ENCODE assay signal across 9 mouse cellular contexts in genomic region chr12:72374823-72375225, GRCm38 (mm10). TPM values are rescaled to one million over a fixed set of nuclear protein-coding genes. Genes with fewer than 3 reads are reported as not detected.
DNase-seq lines count a peak whose midpoint lies in the region; ATAC-seq lines count a peak whose summit lies in the region.
"Had no signal": no experiment of that assay in that cellular context is flagged by ENCODE, and none has a peak within 500 bp of the region (broad histone marks: within the 10 kb centered on the region; RNA-seq: fewer than 3 reads in every experiment).

No protein-coding gene starts in this region.

- no peaks in the 10 kb centered on the region for H3K36me3 ChIP-seq in forebrain, embryonic 16.5 days (ENCODE audit: control insufficient read depth, insufficient read depth)
- no peaks in the 10 kb centered on the region for H3K36me3 ChIP-seq in midbrain, embryonic 14.5 days (ENCODE audit: control insufficient read depth, insufficient read depth, low read length)
- no peaks in the 10 kb centered on the region for H3K36me3 ChIP-seq in intestine, embryonic 15.5 days

- peak; percentile 61 for ATAC-seq in forebrain, embryonic 16.5 days
- ATAC-seq in midbrain, embryonic 14.5 days (ENCODE audit: low FRiP score, low TSS enrichment) = peak; percentile 59
- no peak for ATAC-seq in intestine, embryonic 15.5 days
- ATAC-seq in activated CD4-positive, CD25-positive, alpha-beta regulatory T cell, adult 4 months = no peak

- H3K9ac ChIP-seq in forebrain, embryonic 16.5 days (replicated peaks; ENCODE audit: low read depth, low read length) = peak overlapping the region; percentile 4; the same call in 1 of the 2 replicates
- peak overlapping the region; percentile 43 for H3K9ac ChIP-seq in midbrain, embryonic 14.5 days (replicated peaks; ENCODE audit: low read length)
- H3K9ac ChIP-seq in intestine, embryonic 15.5 days = no peak overlapping the region

- H3K4me2 ChIP-seq in forebrain, embryonic 16.5 days (ENCODE audit: low read length) = peak overlapping the region; percentile 24
- H3K4me2 ChIP-seq in midbrain, embryonic 14.5 days (ENCODE audit: low read length) = peak overlapping the region; percentile 42
- H3K4me2 ChIP-seq in intestine, embryonic 15.5 days (replicated peaks) = no peak overlapping the region

- no peaks in the 10 kb centered on the region for H3K27me3 ChIP-seq in forebrain, embryonic 16.5 days (replicated peaks; ENCODE audit: control insufficient read depth, insufficient read depth, low read length)
- H3K27me3 ChIP-seq in midbrain, embryonic 14.5 days (ENCODE audit: control insufficient read depth, insufficient read depth, low read length) = no peaks in the 10 kb centered on the region
- H3K27me3 ChIP-seq in intestine, embryonic 15.5 days (replicated peaks) = no peaks in the 10 kb centered on the region
- H3K27me3 ChIP-seq: megakaryocyte, embryonic 14.5 days had no signal

- WGBS in forebrain, embryonic 16.5 days = 9% methylated on average over 11 of the region's 11 CpGs
- 4% methylated on average over 11 of the region's 11 CpGs for WGBS in midbrain, embryonic 14.5 days
- WGBS in intestine, embryonic 15.5 days = 74% methylated on average over 11 of the region's 11 CpGs

- no peaks in the 10 kb centered on the region for H3K9me3 ChIP-seq in forebrain, embryonic 16.5 days (ENCODE audit: control insufficient read depth, low read length)
- no peaks in the 10 kb centered on the region for H3K9me3 ChIP-seq in midbrain, embryonic 14.5 days (ENCODE audit: control insufficient read depth, low read length)
- no peaks in the 10 kb centered on the region for H3K9me3 ChIP-seq in intestine, embryonic 15.5 days

- H3K27ac ChIP-seq in forebrain, embryonic 16.5 days (ENCODE audit: low read length) = peak overlapping the region; percentile 35
- H3K27ac ChIP-seq in midbrain, embryonic 14.5 days (replicated peaks; ENCODE audit: low read depth, low read length) = peak overlapping the region; percentile 85
- H3K27ac ChIP-seq in intestine, embryonic 15.5 days = no peak overlapping the region

- H3K4me3 ChIP-seq in forebrain, embryonic 16.5 days (replicated peaks; ENCODE audit: low read length) = no peak overlapping the region
- H3K4me3 ChIP-seq in midbrain, embryonic 14.5 days (replicated peaks; ENCODE audit: low read depth, low read length) = no peak overlapping the region; the same call in 1 of the 2 replicates
- no peak overlapping the region for H3K4me3 ChIP-seq in intestine, embryonic 15.5 days (replicated peaks)
- H3K4me3 ChIP-seq: megakaryocyte, embryonic 14.5 days had no signal

- peak; percentile 54 for DNase-seq in cerebellum, adult 11 months
- DNase-seq in cerebellum, postnatal 10 days = peak; percentile 74 to 75
- peak; percentile 83 for DNase-seq in midbrain, embryonic 14.5 days
- DNase-seq in ovary, postnatal 14 days (ENCODE audit: low spot score) = no peak
- no peak for DNase-seq in urinary bladder, adult 18-20 months (ENCODE audit: low spot score in 2 of 2)

- H3K4me1 ChIP-seq in forebrain, embryonic 16.5 days (replicated peaks; ENCODE audit: control insufficient read depth, insufficient read depth, low read length) = peaks cover 19% of the 10 kb centered on the region
- peaks cover 32% of the 10 kb centered on the region for H3K4me1 ChIP-seq in midbrain, embryonic 14.5 days (ENCODE audit: control insufficient read depth, insufficient read depth, low read length)
- H3K4me1 ChIP-seq in intestine, embryonic 15.5 days (replicated peaks) = no peaks in the 10 kb centered on the region
- H3K4me1 ChIP-seq: megakaryocyte, embryonic 14.5 days had no signal

RNA-seq across cellular contexts. Expression of gene Rtn1, which starts 34.0 kb away (rescaled TPM):
- polyA plus RNA-seq in forebrain, embryonic 16.5 days (2015; fragmentation: Nextera tagmentation; extraction: Ambion mirVana) = 2,125 and 2,513 TPM in 2 replicates
- 2,477 and 2,923 TPM in 2 replicates for polyA plus RNA-seq in midbrain, embryonic 14.5 days (2014; fragmentation: Nextera tagmentation; extraction: Ambion mirVana)
- polyA plus RNA-seq in intestine, embryonic 15.5 days (2015; fragmentation: Nextera tagmentation; extraction: Ambion mirVana) = 72.9 and 74.5 TPM in 2 replicates
- under 1 TPM in 1 of 2 experiments, not detected in 1; 0.12 TPM for polyA plus RNA-seq in activated CD4-positive, CD25-positive, alpha-beta regulatory T cell, adult 4 months (2017; shearing (Covaris generic))

Comparison
In these comparisons a context has a peak if more than half of its experiments do, and no peak if none do; other contexts are left out.
1. DNase-seq: peak in cerebellum, adult 11 months (single experiment), cerebellum, postnatal 10 days (2 of 2) and midbrain, embryonic 14.5 days (single experiment); none in ovary, postnatal 14 days (single experiment) and urinary bladder, adult 18-20 months (0 of 2).
2. ATAC-seq: peak in forebrain, embryonic 16.5 days (single experiment) and midbrain, embryonic 14.5 days (single experiment); none in intestine, embryonic 15.5 days (single experiment) and activated CD4-positive, CD25-positive, alpha-beta regulatory T cell, adult 4 months (single experiment).
3. RNA of gene Rtn1, which starts 34.0 kb away (polyA plus RNA-seq): 2,125 to 2,513 TPM in forebrain, embryonic 16.5 days, 2,477 to 2,923 TPM in midbrain, embryonic 14.5 days and 72.9 to 74.5 TPM in intestine, embryonic 15.5 days; 0.12 TPM in activated CD4-positive, CD25-positive, alpha-beta regulatory T cell, adult 4 months; every median in the first group is over 10 times any median in the second.